Mouse (Mus musculus) C2C12 (cell line): ENCODE measurements around the gene Gm14496. TPM values are rescaled to one million over a fixed set of nuclear protein-coding genes. Genes with fewer than 3 reads are reported as not detected.
"Not testable (repeated sequence)": the region's sequence is repeated elsewhere in the genome, so short reads cannot be mapped to it uniquely, and the experiment has no call there.

Experiments
- H3K27me3 ChIP-seq: one replicate; pipeline ENCODE4 v1.6.1; 2011; ENCODE audit not compliant: control insufficient read depth, insufficient read depth, insufficient read length
- H3K36me3 ChIP-seq: one replicate; pipeline ENCODE4 v1.6.1; 2011; ENCODE audit not compliant: control insufficient read depth, insufficient read depth
- H3K4me3 ChIP-seq: one replicate; pipeline ENCODE4 v1.5.1; 2011; ENCODE audit warnings: mild to moderate bottlenecking, control low read depth; ENCODE audit not compliant: poor library complexity, insufficient read depth, severe bottlenecking
- H3K79me2 ChIP-seq: one replicate; pipeline ENCODE4 v1.6.1; 2011; ENCODE audit not compliant: control insufficient read depth, insufficient read depth
- H3K79me3 ChIP-seq: one replicate; pipeline ENCODE4 v1.6.1; 2011; ENCODE audit warnings: low read depth, control low read depth
- H3ac ChIP-seq: one replicate; pipeline ENCODE3; 2011; ENCODE audit warnings: low read depth; ENCODE audit not compliant: control insufficient read depth, insufficient read length
- CEBPB ChIP-seq: IDR thresholded peaks from one replicate; pipeline ENCODE4 v1.6.1; 2011; ENCODE audit warnings: low read depth, mild to moderate bottlenecking, control low read depth, moderate library complexity
- CTCF ChIP-seq: IDR thresholded peaks from one replicate; pipeline ENCODE4 v1.5.1; 2011; ENCODE audit not compliant: control insufficient read depth, insufficient read depth, insufficient read length
- FOSL1 ChIP-seq: IDR thresholded peaks from one replicate; pipeline ENCODE4 v1.8.0; 2011; ENCODE audit warnings: mild to moderate bottlenecking, low read length; ENCODE audit not compliant: poor library complexity, insufficient read depth, severe bottlenecking
- MAX ChIP-seq: IDR thresholded peaks from one replicate; pipeline ENCODE4 v1.6.1; 2011; ENCODE audit warnings: mild to moderate bottlenecking, control low read depth
- MYOD1 ChIP-seq: IDR thresholded peaks from one replicate; pipeline ENCODE4 v1.6.1; 2011; ENCODE audit warnings: low read depth; ENCODE audit not compliant: control insufficient read depth, insufficient read length
- MYOG ChIP-seq: IDR thresholded peaks from one replicate; pipeline ENCODE4 v1.6.1; 2011; ENCODE audit not compliant: control insufficient read depth, insufficient read length; ENCODE audit errors: extremely low read depth
- USF1 ChIP-seq: IDR thresholded peaks from one replicate; pipeline ENCODE4 v1.6.1; 2011; ENCODE audit warnings: low read depth, mild to moderate bottlenecking, control low read depth, moderate library complexity
- long read RNA-seq, 2 experiments: library from polyadenylated mRNA; unstranded; transcript quantifications; one replicate each; pipeline ENCODE4 v2.0.0; 2019 to 2020
- polyA plus RNA-seq: library from polyadenylated mRNA; unstranded; fragments of >200 nt; fragmentation: generic; extraction: Trizol; gene quantifications from one replicate; pipeline ENCODE4 v1.2.1, GENCODE M21; 2012; ENCODE audit warnings: missing spikeins

Gm14496 gene
- not detected for polyA plus RNA-seq
- long read RNA-seq, experiment 1 = 0 reads
- long read RNA-seq, experiment 2 = 0 reads

DNA sequence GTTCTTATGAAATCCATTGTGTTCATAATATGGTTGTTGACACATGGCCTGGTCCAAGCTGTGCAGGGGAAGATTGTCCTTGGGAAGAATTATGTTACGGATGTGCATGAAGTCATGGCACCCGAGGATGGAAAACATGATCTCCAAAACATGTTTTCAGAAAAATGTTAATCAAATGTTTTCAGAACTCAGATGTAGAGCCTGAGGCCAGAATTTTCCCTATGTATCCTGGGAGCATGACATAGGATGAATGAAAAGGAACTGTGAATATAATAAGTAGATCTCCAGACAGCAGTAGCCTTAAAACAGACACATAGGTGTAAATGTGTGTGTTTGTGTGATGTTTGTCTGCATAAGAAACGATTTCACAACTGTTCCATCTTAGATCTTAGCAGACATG, at the start of gene Gm14496:
Gm14496 (plus strand) TSS at position 301 of the 400 bp plus-strand sequence.
- H3K36me3 ChIP-seq = no peaks in the 10 kb centered on the region
- H3K79me3 ChIP-seq = no peaks in the 10 kb centered on the region
- TF ChIP-seq MYOG (no peak), MAX (no peak), USF1 (no peak)
- no peaks in the 10 kb centered on the region for H3K27me3 ChIP-seq
- no peak within 1 kb of the TSS for H3K4me3 ChIP-seq
- no peaks in the 10 kb centered on the region for H3K79me2 ChIP-seq
- H3ac ChIP-seq = no peak within 1 kb of the TSS

DNA sequence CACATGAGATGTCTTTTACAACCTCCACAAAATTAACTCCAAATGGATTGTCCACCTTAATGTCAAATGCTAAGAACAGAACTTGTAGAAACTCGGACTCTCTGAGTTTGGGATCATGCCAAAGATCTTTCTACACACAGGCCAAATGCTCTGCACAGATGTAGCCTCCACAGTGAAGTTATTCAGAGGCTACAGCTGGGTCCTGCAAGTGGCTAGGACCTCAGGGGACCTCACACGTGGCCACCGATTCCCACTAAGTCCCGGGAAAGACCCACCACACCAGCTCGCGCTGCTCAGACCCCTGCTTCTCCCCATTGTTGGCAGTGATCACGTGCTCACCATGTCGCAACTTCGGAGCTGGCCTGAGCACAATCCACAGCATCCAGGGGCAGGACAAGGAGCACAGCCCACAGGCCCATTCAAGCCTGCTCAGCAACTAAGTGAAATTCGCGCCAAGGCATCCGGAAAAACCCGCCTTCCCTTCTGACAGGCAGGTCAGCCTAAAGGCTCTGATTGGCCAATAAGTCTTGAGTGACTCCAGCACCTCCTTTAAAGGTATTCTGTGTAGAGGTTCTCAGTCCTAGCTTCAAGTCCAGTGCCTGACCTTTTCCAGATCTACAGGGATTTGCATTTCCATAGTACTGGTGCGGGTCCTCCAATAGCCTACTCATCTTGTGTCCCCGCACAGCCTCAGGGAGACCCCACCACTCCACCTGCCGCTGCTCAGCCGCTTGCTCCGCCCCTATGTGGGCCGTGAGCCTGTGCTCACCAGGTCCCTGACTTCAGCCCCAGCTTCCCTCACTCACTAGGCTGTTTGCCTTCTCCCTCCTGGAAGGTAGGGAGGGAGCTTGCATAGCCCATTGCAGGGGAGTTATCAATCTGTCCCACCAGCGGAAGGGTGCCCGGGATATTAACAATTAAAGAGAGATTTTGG, 37.9 kb upstream of the Gm14496 start:
- H3K79me3 ChIP-seq, H3ac ChIP-seq, H3K79me2 ChIP-seq, H3K27me3 ChIP-seq, H3K4me3 ChIP-seq, H3K36me3 ChIP-seq: not testable (repeated sequence)

DNA sequence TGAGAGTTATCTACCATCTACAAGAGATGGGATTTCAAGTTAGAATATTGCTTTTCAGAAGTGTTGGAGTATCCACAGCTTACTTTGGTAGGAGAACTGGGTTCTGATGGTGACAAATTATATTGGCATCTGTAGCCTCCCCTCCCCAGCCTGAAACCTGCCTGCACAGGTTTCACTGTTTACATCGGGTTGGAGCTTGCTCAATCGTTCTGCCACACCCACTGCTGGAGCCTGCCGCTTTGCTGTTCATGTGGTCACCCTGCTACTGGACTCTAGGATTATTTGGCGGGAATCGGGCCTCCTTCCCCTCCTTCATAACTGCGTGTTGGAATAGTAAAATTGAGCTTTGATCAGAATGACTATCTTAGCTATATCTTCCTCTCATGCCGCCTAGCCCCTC, 22.5 kb upstream of the Gm14496 start:
- no peaks in the 10 kb centered on the region for H3K79me3 ChIP-seq
- no peaks in the 10 kb centered on the region for H3K79me2 ChIP-seq
- H3K27me3 ChIP-seq = peaks cover 4% of the 10 kb centered on the region
- no peak overlapping the region for H3K4me3 ChIP-seq
- no peaks in the 10 kb centered on the region for H3K36me3 ChIP-seq
- TF ChIP-seq FOSL1 = no peak
- no peak for TF ChIP-seq MYOG
- TF ChIP-seq CEBPB = no peak
- no peak for TF ChIP-seq MYOD1
- no peak for TF ChIP-seq CTCF
- TF ChIP-seq USF1 = no peak
- TF ChIP-seq MAX = no peak
- no peak overlapping the region for H3ac ChIP-seq

DNA sequence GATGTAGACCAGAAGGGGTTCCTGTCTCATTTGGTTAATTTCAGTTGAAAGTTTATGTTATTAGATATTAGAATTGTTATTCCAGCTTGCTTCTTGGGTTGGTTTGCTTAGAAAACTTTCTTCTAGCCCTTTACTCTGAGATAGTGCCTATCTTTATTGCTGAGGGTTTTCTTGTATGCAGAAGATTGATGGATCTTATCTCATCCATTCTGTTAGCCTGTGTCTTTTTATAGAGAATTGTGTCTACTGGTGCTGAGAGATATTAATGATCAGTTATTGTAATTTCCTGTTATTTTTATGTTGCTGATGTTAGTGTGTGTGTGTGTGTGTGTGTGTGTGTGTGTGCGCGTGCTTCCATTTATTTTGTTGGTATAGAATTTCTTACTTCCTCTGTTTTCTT, 21.7 kb upstream of the Gm14496 start:
- Histone ChIP-seq H3K4me3 (no peak overlapping the region), H3K36me3 (no peaks in the 10 kb centered on the region), H3K27me3 (peaks cover 4% of the 10 kb centered on the region), H3K79me2 (no peaks in the 10 kb centered on the region), H3K79me3 (no peaks in the 10 kb centered on the region), H3ac (no peak overlapping the region)
- TF ChIP-seq MYOD1 = no peak
- TF ChIP-seq MAX = no peak
- TF ChIP-seq FOSL1 = no peak
- TF ChIP-seq MYOG = no peak
- no peak for TF ChIP-seq CEBPB
- TF ChIP-seq USF1 = no peak
- TF ChIP-seq CTCF = no peak

DNA sequence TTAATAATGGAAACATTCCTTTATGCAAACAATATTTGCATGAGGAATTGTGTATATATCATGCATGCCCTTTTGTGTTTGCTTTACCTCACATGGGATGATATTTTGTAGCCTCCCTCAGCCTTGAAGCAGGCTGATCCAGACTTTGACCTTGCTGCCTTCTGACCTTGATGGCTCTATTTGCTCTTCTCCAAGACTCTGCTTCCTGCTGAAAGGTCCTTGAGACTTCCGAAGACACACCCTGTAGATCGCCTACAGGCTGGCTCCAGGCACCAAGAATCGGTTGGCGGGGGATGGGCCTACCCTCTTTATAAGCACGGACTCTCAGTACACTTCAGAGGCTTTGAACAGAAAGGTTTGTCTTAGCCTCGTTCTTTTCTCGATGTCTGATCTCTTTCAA, 9.0 kb upstream of the Gm14496 start:
- H3ac ChIP-seq, H3K79me2 ChIP-seq, H3K79me3 ChIP-seq, H3K36me3 ChIP-seq, H3K4me3 ChIP-seq, H3K27me3 ChIP-seq: not testable (repeated sequence)

Other genes starting within 250 kb of the Gm14496 start
- gene Myt1, start 227.8 kb upstream of the Gm14496 start, polyA plus RNA-seq = not detected
- 4.4 TPM for gene Pcmtd2, start 153.3 kb upstream of the Gm14496 start, polyA plus RNA-seq
- 21.0 TPM for gene Polr3k, start 126.8 kb upstream of the Gm14496 start, polyA plus RNA-seq